Mouse (Mus musculus) lung, embryonic 16.5 days (tissue): Measurements from ENCODE around the gene Ikzf3. TPM values are rescaled to one million over a fixed set of nuclear protein-coding genes. Genes with fewer than 3 reads are reported as not detected.
A peak's percentile ranks its signal among the peaks of the same experiment; 100 is the strongest.

Source experiments
- ATAC-seq: fragments of 200-750 bp; cut with Nextera tagmentation; 2 replicates; pipeline ENCODE4 v1.8.0; 2017; ENCODE audit warnings: low read depth, mild to moderate bottlenecking, moderate library complexity
- H3K27ac ChIP-seq: fragments of 300-500 bp; sonication (generic); 2 replicates; pipeline ENCODE4 v1.5.1; 2014; ENCODE audit warnings: mild to moderate bottlenecking, control low read depth, low read length
- H3K27me3 ChIP-seq: fragments of 300-500 bp; sonication (generic); 2 replicates; pipeline ENCODE4 v1.6.1; 2014; ENCODE audit warnings: low read depth, low read length, mixed read lengths; ENCODE audit not compliant: control insufficient read depth, insufficient read depth
- H3K36me3 ChIP-seq: fragments of 300-500 bp; sonication (generic); 2 replicates; pipeline ENCODE4 v1.6.1; 2014; ENCODE audit warnings: low read length; ENCODE audit not compliant: control insufficient read depth, insufficient read depth
- H3K4me1 ChIP-seq: fragments of 300-500 bp; sonication (generic); replicated peaks from 2 replicates; pipeline ENCODE4 v1.6.1; 2014; ENCODE audit warnings: low read length, mixed read lengths; ENCODE audit not compliant: control insufficient read depth, insufficient read depth
- H3K4me2 ChIP-seq: fragments of 300-500 bp; sonication (generic); 2 replicates; pipeline ENCODE4 v1.6.1; 2014; ENCODE audit warnings: low read depth, low read length, control low read depth
- H3K4me3 ChIP-seq: fragments of 300-500 bp; sonication (generic); 2 replicates; pipeline ENCODE4 v1.5.1; 2014; ENCODE audit warnings: mild to moderate bottlenecking, low read length, control low read depth
- H3K9ac ChIP-seq: fragments of 300-500 bp; sonication (generic); 2 replicates; pipeline ENCODE4 v1.6.1; 2014; ENCODE audit warnings: low read length, control low read depth
- H3K9me3 ChIP-seq: fragments of 300-500 bp; sonication (generic); 2 replicates; pipeline ENCODE4 v1.6.1; 2016; ENCODE audit warnings: low read length; ENCODE audit not compliant: control insufficient read depth
- WGBS: fragments of 180-500 bp; shearing (Covaris S2); extraction: QIAGEN DNeasy Blood & Tissue Kit; methylation state at CpG from one replicate; pipeline ENCODE4 v1.1.7; 2014; 5-methylcytosine and 5-hydroxymethylcytosine counted together
- polyA plus RNA-seq: library from polyadenylated mRNA; unstranded; fragments of >200 nt; fragmentation: Nextera tagmentation; extraction: Ambion mirVana; gene quantifications from 2 replicates; pipeline ENCODE4 v1.2.1, GENCODE M21; 2015

Ikzf3 gene
- polyA plus RNA-seq, 1 experiment from 2014 or later: 0.33 TPM

- no peak for ATAC-seq
- no peak overlapping the region for H3K4me2 ChIP-seq
- no peak overlapping the region for H3K9ac ChIP-seq
- H3K27me3 ChIP-seq: no peaks in the 10 kb centered on the region
- no peaks in the 10 kb centered on the region for H3K4me1 ChIP-seq
- 43% methylated on average over 8 of the region's 8 CpGs for WGBS
- H3K4me3 ChIP-seq: no peak overlapping the region
- H3K9me3 ChIP-seq: no peaks in the 10 kb centered on the region
- no peak overlapping the region for H3K27ac ChIP-seq
- no peaks in the 10 kb centered on the region for H3K36me3 ChIP-seq
Measured at GRCm38 (mm10) chr11:98473916-98474479, 71.8 kb downstream of the Ikzf3 start.

GRCm38 (mm10) chr11:98472696-98473095, 73.1 kb downstream of the Ikzf3 start:
- 47% methylated on average over 4 of the region's 4 CpGs for WGBS
- ATAC-seq: no peak
- H3K9me3 ChIP-seq: no peaks in the 10 kb centered on the region
- no peak overlapping the region for H3K4me2 ChIP-seq
- no peaks in the 10 kb centered on the region for H3K36me3 ChIP-seq
- H3K27ac ChIP-seq: no peak overlapping the region
- H3K27me3 ChIP-seq: no peaks in the 10 kb centered on the region
- H3K4me1 ChIP-seq: no peaks in the 10 kb centered on the region
- no peak overlapping the region for H3K9ac ChIP-seq
- H3K4me3 ChIP-seq: no peak overlapping the region

- Histone ChIP-seq H3K27ac (no peak overlapping the region), H3K36me3 (no peaks in the 10 kb centered on the region), H3K4me1 (no peaks in the 10 kb centered on the region), H3K9ac (no peak overlapping the region), H3K4me2 (no peak overlapping the region), H3K9me3 (no peaks in the 10 kb centered on the region), H3K27me3 (no peaks in the 10 kb centered on the region), H3K4me3 (no peak overlapping the region)
- ATAC-seq: no peak
- WGBS: 63% methylated on average over 6 of the region's 6 CpGs
Measured at GRCm38 (mm10) chr11:98470795-98471194, 75.0 kb downstream of the Ikzf3 start.

DNA sequence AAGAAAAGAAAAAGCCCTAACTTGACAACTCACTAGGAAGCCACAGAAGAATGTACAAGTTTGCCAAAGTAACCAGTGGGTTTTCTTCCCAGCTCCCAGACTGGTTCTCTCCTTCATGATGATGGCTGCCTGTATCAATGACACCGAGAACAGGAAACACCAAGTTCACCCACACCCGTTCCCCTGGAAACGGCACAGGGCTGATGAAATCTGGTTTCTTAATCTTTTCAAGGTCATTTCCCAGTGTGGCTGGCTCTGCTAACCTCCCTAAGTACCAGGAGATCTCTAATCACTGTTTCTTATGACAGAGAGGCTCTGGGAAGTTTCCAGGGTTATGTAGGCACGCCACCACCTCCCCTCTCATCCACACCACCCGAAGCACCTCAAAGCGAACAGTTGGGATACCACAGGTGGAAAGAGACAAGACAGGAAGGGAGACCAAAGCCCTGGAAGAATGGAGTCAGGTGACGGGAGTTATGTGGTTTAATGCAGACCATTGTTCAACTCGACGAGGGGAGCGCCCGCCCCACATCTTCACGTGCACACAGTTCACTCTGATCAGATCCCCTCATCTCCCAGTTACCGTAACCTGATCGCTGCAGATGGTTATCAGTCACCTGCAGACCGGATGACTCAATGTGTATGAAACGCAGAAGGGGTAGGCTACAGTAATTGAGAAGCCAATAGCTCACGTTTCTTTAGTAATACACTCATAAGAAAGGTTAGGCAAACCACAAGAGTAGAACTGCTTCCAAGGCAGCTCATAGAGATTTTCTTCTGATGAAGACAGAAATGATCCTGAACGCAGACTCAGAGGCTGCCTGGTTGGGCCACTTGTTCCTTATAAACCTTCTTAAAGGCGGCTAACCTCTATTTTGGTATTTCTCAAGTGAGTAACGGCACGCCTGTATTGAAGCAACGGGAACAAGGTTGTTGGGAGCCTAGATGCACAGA, 75.8 kb downstream of the Ikzf3 start:
- no peak overlapping the region for H3K4me3 ChIP-seq
- H3K9me3 ChIP-seq: no peaks in the 10 kb centered on the region
- no peaks in the 10 kb centered on the region for H3K4me1 ChIP-seq
- H3K4me2 ChIP-seq: no peak overlapping the region
- no peak overlapping the region for H3K27ac ChIP-seq
- 0 out of 2 replicates have a peak, but pooled peaks have one; percentile 12 for ATAC-seq
- 46% methylated on average over 22 of the region's 22 CpGs for WGBS
- no peaks in the 10 kb centered on the region for H3K36me3 ChIP-seq
- H3K9ac ChIP-seq: no peak overlapping the region
- no peaks in the 10 kb centered on the region for H3K27me3 ChIP-seq

DNA sequence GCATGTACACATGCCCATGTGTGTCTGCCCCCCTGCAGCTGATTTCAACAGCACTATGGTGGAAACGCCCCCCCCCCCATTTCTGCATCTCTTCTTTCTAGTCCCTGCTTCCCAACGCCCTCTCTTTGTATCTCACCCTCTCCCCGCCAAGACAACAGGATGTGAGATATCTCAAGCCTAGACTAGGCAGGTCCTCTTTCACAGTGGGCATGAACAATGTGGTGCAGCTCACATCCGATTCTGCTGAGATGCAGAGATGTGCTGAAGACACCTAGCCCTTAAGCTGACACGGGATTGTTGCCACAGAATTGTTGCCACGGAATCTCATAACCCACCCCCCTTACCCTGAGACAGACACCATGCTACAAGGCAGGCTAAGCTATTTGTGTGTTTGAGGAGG, 81.3 kb downstream of the Ikzf3 start:
- Histone ChIP-seq H3K4me3 (no peak overlapping the region), H3K9ac (no peak overlapping the region), H3K27me3 (peaks cover 7% of the 10 kb centered on the region), H3K27ac (no peak overlapping the region), H3K9me3 (no peaks in the 10 kb centered on the region), H3K4me2 (no peak overlapping the region), H3K4me1 (no peaks in the 10 kb centered on the region), H3K36me3 (no peaks in the 10 kb centered on the region)
- 76% methylated on average over 6 of the region's 6 CpGs for WGBS
- no peak for ATAC-seq

- H3K27me3 ChIP-seq: peaks cover 13% of the 10 kb centered on the region
- H3K9me3 ChIP-seq: no peaks in the 10 kb centered on the region
- 84% methylated on average over 9 of the region's 9 CpGs for WGBS
- H3K4me3 ChIP-seq: no peak overlapping the region
- no peak overlapping the region for H3K9ac ChIP-seq
- H3K27ac ChIP-seq: no peak overlapping the region
- no peak overlapping the region for H3K4me2 ChIP-seq
- no peak for ATAC-seq
- H3K4me1 ChIP-seq: no peaks in the 10 kb centered on the region
- no peaks in the 10 kb centered on the region for H3K36me3 ChIP-seq
Measured at GRCm38 (mm10) chr11:98463911-98464310, 81.9 kb downstream of the Ikzf3 start.

- Histone ChIP-seq H3K4me2 (no peak overlapping the region), H3K27me3 (peaks cover 23% of the 10 kb centered on the region), H3K9me3 (no peaks in the 10 kb centered on the region), H3K36me3 (no peaks in the 10 kb centered on the region), H3K4me1 (peaks cover 3% of the 10 kb centered on the region; the same call in 1 of the 2 replicates), H3K9ac (no peak overlapping the region), H3K27ac (no peak overlapping the region), H3K4me3 (no peak overlapping the region)
- no peak for ATAC-seq
- 82% methylated on average over 6 of the region's 6 CpGs for WGBS
Measured at GRCm38 (mm10) chr11:98462255-98462654, 83.6 kb downstream of the Ikzf3 start.

GRCm38 (mm10) chr11:98461109-98461720, 84.6 kb downstream of the Ikzf3 start:
- no peak overlapping the region for H3K4me3 ChIP-seq
- no peak for ATAC-seq
- no peaks in the 10 kb centered on the region for H3K36me3 ChIP-seq
- H3K9me3 ChIP-seq: no peaks in the 10 kb centered on the region
- peaks cover 6% of the 10 kb centered on the region; the same call in 1 of the 2 replicates for H3K4me1 ChIP-seq
- peaks cover 23% of the 10 kb centered on the region for H3K27me3 ChIP-seq
- no peak overlapping the region for H3K27ac ChIP-seq
- no peak overlapping the region for H3K4me2 ChIP-seq
- 53% methylated on average over 6 of the region's 6 CpGs for WGBS
- H3K9ac ChIP-seq: no peak overlapping the region

GRCm38 (mm10) chr11:98459860-98460259, 86.0 kb downstream of the Ikzf3 start:
- Histone ChIP-seq H3K9ac (no peak overlapping the region), H3K36me3 (peaks cover 4% of the 10 kb centered on the region), H3K9me3 (no peaks in the 10 kb centered on the region), H3K27ac (no peak overlapping the region), H3K4me3 (no peak overlapping the region), H3K4me1 (peaks cover 6% of the 10 kb centered on the region; the same call in 1 of the 2 replicates), H3K27me3 (peaks cover 23% of the 10 kb centered on the region), H3K4me2 (no peak overlapping the region)
- WGBS: 78% methylated on average over 9 of the region's 9 CpGs
- no peak for ATAC-seq
